In genomic region chr15:31569325-31570022, GRCm38 (mm10) we compare ENCODE assay signal across 8 mouse cellular contexts. TPM values are rescaled to one million over a fixed set of nuclear protein-coding genes. Genes with fewer than 3 reads are reported as not detected.
DNase-seq lines count a peak whose midpoint lies in the region; ATAC-seq and TF ChIP-seq lines count a peak whose summit lies in the region.

No protein-coding gene starts in this region.

- no peak for TF ChIP-seq CTCF in lung, embryonic 14.5 days (IDR thresholded peaks at IDR 0.05; ENCODE audit: low read depth)
- TF ChIP-seq CTCF in forebrain, postnatal 0 days (IDR thresholded peaks at IDR 0.05; ENCODE audit: low read depth), result no peak

- H3K4me2 ChIP-seq in lung, embryonic 14.5 days, result no peak overlapping the region
- H3K4me2 ChIP-seq in liver, embryonic 16.5 days (ENCODE audit: low read depth, low read length), result peak overlapping the region; percentile 37
- no peak overlapping the region for H3K4me2 ChIP-seq in forebrain, postnatal 0 days (ENCODE audit: low read depth)

- peak; percentile 65 for DNase-seq in lung, embryonic 14.5 days
- DNase-seq in lung, postnatal 25 days (ENCODE audit: low spot score), result no peak
- peak; percentile 52 for DNase-seq in gastrocnemius, postnatal 14 days
- peak; percentile 68 to 70 for DNase-seq in urinary bladder, postnatal 4 days (ENCODE audit: low spot score in 2 of 2)
- no peak for DNase-seq in forebrain, postnatal 0 days
- no peak for DNase-seq in layer of hippocampus, adult 9-11 months
- no peak for DNase-seq in B cell, adult 2 months

- H3K27ac ChIP-seq in lung, embryonic 14.5 days (ENCODE audit: low read depth), result no peak overlapping the region
- 0 out of 2 replicates have a peak overlapping the region, but pooled peaks have one; percentile 1 for H3K27ac ChIP-seq in liver, embryonic 16.5 days (ENCODE audit: low read length)
- no peak overlapping the region for H3K27ac ChIP-seq in forebrain, postnatal 0 days (ENCODE audit: low read depth, low read length)

- H3K9me3 ChIP-seq in lung, embryonic 14.5 days (ENCODE audit: low read depth, low read length), result no peaks in the 10 kb centered on the region
- no peaks in the 10 kb centered on the region for H3K9me3 ChIP-seq in liver, embryonic 16.5 days (replicated peaks; ENCODE audit: control insufficient read depth, low read length)
- H3K9me3 ChIP-seq in forebrain, postnatal 0 days (ENCODE audit: low read length), result no peaks in the 10 kb centered on the region

- intact Hi-C loops in gastrocnemius, postnatal 14 days (cut with DNase I; ENCODE audit: low total_unique reads), result no loop called here

- H3K4me3 ChIP-seq in lung, embryonic 14.5 days (ENCODE audit: low read depth, low read length), result no peak overlapping the region
- no peak overlapping the region for H3K4me3 ChIP-seq in liver, embryonic 16.5 days (ENCODE audit: low read depth, low read length)
- no peak overlapping the region for H3K4me3 ChIP-seq in forebrain, postnatal 0 days (ENCODE audit: low read depth, low read length)

- H3K36me3 ChIP-seq in lung, embryonic 14.5 days (ENCODE audit: insufficient read depth), result no peaks in the 10 kb centered on the region
- no peaks in the 10 kb centered on the region for H3K36me3 ChIP-seq in liver, embryonic 16.5 days (ENCODE audit: control insufficient read depth, insufficient read depth)
- H3K36me3 ChIP-seq in forebrain, postnatal 0 days (ENCODE audit: insufficient read depth), result no peaks in the 10 kb centered on the region

- no peak overlapping the region for H3K9ac ChIP-seq in lung, embryonic 14.5 days
- H3K9ac ChIP-seq in liver, embryonic 16.5 days (ENCODE audit: low read depth, low read length), result no peak overlapping the region
- H3K9ac ChIP-seq in forebrain, postnatal 0 days, result no peak overlapping the region

- peaks cover 10% of the 10 kb centered on the region; the same call in 1 of the 2 replicates for H3K4me1 ChIP-seq in lung, embryonic 14.5 days (ENCODE audit: insufficient read depth)
- H3K4me1 ChIP-seq in liver, embryonic 16.5 days (ENCODE audit: control insufficient read depth, low read depth, low read length), result peaks cover 21% of the 10 kb centered on the region
- no peaks in the 10 kb centered on the region for H3K4me1 ChIP-seq in forebrain, postnatal 0 days (ENCODE audit: insufficient read depth)

- H3K27me3 ChIP-seq in lung, embryonic 14.5 days (ENCODE audit: insufficient read depth, low read length), result no peaks in the 10 kb centered on the region
- no peaks in the 10 kb centered on the region for H3K27me3 ChIP-seq in liver, embryonic 16.5 days (ENCODE audit: control insufficient read depth, insufficient read depth, low read depth, low read length)
- H3K27me3 ChIP-seq in forebrain, postnatal 0 days (ENCODE audit: insufficient read depth, low read length), result no peaks in the 10 kb centered on the region

- 50% methylated on average over 9 of the region's 9 CpGs for WGBS in lung, embryonic 14.5 days
- 56% methylated on average over 9 of the region's 9 CpGs for WGBS in liver, embryonic 16.5 days (ENCODE audit: insufficient replicate concordance)
- WGBS in forebrain, postnatal 0 days, result 61% methylated on average over 9 of the region's 9 CpGs

- peak; percentile 25; the same call in 1 of the 2 replicates for ATAC-seq in lung, embryonic 14.5 days (ENCODE audit: insufficient read depth)
- peak; percentile 18; the same call in 1 of the 2 replicates for ATAC-seq in liver, embryonic 16.5 days (ENCODE audit: low read depth)
- no peak for ATAC-seq in forebrain, postnatal 0 days

RNA-seq across cellular contexts. Expression of gene Cmbl, which starts 4.3 kb away (rescaled TPM):
- polyA plus RNA-seq in lung, embryonic 14.5 days (2014; fragmentation: Nextera tagmentation; extraction: Ambion mirVana), result 4.5 and 5.2 TPM in 2 replicates
- 10 to 100 TPM; 28.8 to 48.9 TPM for total RNA-seq in gastrocnemius, postnatal 14 days (2021)
- polyA plus RNA-seq in liver, embryonic 16.5 days (2015; fragmentation: Nextera tagmentation; extraction: Ambion mirVana), result 12.7 and 16.4 TPM in 2 replicates
- total RNA-seq in forebrain, postnatal 0 days (2014; rRNA removed), result 26.3 and 27.2 TPM in 2 replicates
- polyA plus RNA-seq in forebrain, postnatal 0 days (2015; fragmentation: Nextera tagmentation; extraction: Ambion mirVana), result 19.9 and 20.9 TPM in 2 replicates

RNA-seq across cellular contexts. Expression of gene Cct5, which starts 32.1 kb away (rescaled TPM):
- 600 and 601 TPM in 2 replicates for polyA plus RNA-seq in lung, embryonic 14.5 days (2014; fragmentation: Nextera tagmentation; extraction: Ambion mirVana)
- total RNA-seq in gastrocnemius, postnatal 14 days (2021), result 100 to 1,000 TPM; 185 to 229 TPM
- polyA plus RNA-seq in liver, embryonic 16.5 days (2015; fragmentation: Nextera tagmentation; extraction: Ambion mirVana), result 229 and 244 TPM in 2 replicates
- total RNA-seq in forebrain, postnatal 0 days (2014; rRNA removed), result 409 and 464 TPM in 2 replicates
- polyA plus RNA-seq in forebrain, postnatal 0 days (2015; fragmentation: Nextera tagmentation; extraction: Ambion mirVana), result 473 and 554 TPM in 2 replicates

RNA-seq across cellular contexts. Expression of gene Fam173b, which starts 32.2 kb away (rescaled TPM):
- polyA plus RNA-seq in lung, embryonic 14.5 days (2014; fragmentation: Nextera tagmentation; extraction: Ambion mirVana), result 13.2 and 15.0 TPM in 2 replicates
- total RNA-seq in gastrocnemius, postnatal 14 days (2021), result 10 to 100 TPM; 11.1 to 12.2 TPM
- polyA plus RNA-seq in liver, embryonic 16.5 days (2015; fragmentation: Nextera tagmentation; extraction: Ambion mirVana), result 7.1 TPM in 2 replicates
- total RNA-seq in forebrain, postnatal 0 days (2014; rRNA removed), result 10.7 and 16.5 TPM in 2 replicates
- 6.6 and 7.0 TPM in 2 replicates for polyA plus RNA-seq in forebrain, postnatal 0 days (2015; fragmentation: Nextera tagmentation; extraction: Ambion mirVana)

RNA-seq across cellular contexts. Expression of gene March6, which starts 38.6 kb away (rescaled TPM):
- 35.7 and 37.0 TPM in 2 replicates for polyA plus RNA-seq in lung, embryonic 14.5 days (2014; fragmentation: Nextera tagmentation; extraction: Ambion mirVana)
- total RNA-seq in gastrocnemius, postnatal 14 days (2021), result 10 to 100 TPM; 71.2 to 77.3 TPM
- 15.8 TPM in 2 replicates for polyA plus RNA-seq in liver, embryonic 16.5 days (2015; fragmentation: Nextera tagmentation; extraction: Ambion mirVana)
- 149 and 209 TPM in 2 replicates for total RNA-seq in forebrain, postnatal 0 days (2014; rRNA removed)
- 38.4 and 60.2 TPM in 2 replicates for polyA plus RNA-seq in forebrain, postnatal 0 days (2015; fragmentation: Nextera tagmentation; extraction: Ambion mirVana)

Comparison
In these comparisons a context has a peak if more than half of its experiments do, and no peak if none do; other contexts are left out.
1. DNase-seq: peak in lung, embryonic 14.5 days (single experiment), gastrocnemius, postnatal 14 days (single experiment) and urinary bladder, postnatal 4 days (2 of 2); none in lung, postnatal 25 days (single experiment), forebrain, postnatal 0 days (single experiment), layer of hippocampus, adult 9-11 months (single experiment) and B cell, adult 2 months (0 of 2).